Comparison of ENCODE assay signal across 8 mouse cellular contexts in genomic region chr5:125221868-125222267, GRCm38 (mm10). TPM values are rescaled to one million over a fixed set of nuclear protein-coding genes. Genes with fewer than 3 reads are reported as not detected.
DNase-seq lines count a peak whose midpoint lies in the region; ATAC-seq lines count a peak whose summit lies in the region.

No protein-coding gene starts in this region.

- 58% methylated on average over 3 of the region's 3 CpGs for WGBS in hindbrain, embryonic 15.5 days
- WGBS in kidney, embryonic 15.5 days = 86% methylated on average over 3 of the region's 3 CpGs

- H3K4me1 ChIP-seq in hindbrain, embryonic 15.5 days (replicated peaks) = peaks cover 71% of the 10 kb centered on the region
- H3K4me1 ChIP-seq in kidney, embryonic 15.5 days = peaks cover 27% of the 10 kb centered on the region

- no peaks in the 10 kb centered on the region for H3K9me3 ChIP-seq in hindbrain, embryonic 15.5 days
- H3K9me3 ChIP-seq in kidney, embryonic 15.5 days (replicated peaks) = no peaks in the 10 kb centered on the region

- peak; percentile 40 for DNase-seq in 3T3-L1 (ENCODE audit: low read depth, low spot score)
- peak; percentile 89 for DNase-seq in adrenal gland, postnatal 25 days
- peak; percentile 66 to 79 for DNase-seq in frontal cortex, adult 2 months (ENCODE audit: extremely low spot score in 1 of 2, low spot score in 1 of 2)
- peak; percentile 20 for DNase-seq in lung, postnatal 36 days
- no peak for DNase-seq in kidney, postnatal 4 days

- H3K4me2 ChIP-seq in hindbrain, embryonic 15.5 days = no peak overlapping the region
- H3K4me2 ChIP-seq in kidney, embryonic 15.5 days = no peak overlapping the region

- H3K27me3 ChIP-seq in hindbrain, embryonic 15.5 days = no peaks in the 10 kb centered on the region
- H3K27me3 ChIP-seq in kidney, embryonic 15.5 days = no peaks in the 10 kb centered on the region

- H3K9ac ChIP-seq in hindbrain, embryonic 15.5 days = no peak overlapping the region
- no peak overlapping the region for H3K9ac ChIP-seq in kidney, embryonic 15.5 days

- no peaks in the 10 kb centered on the region for H3K36me3 ChIP-seq in hindbrain, embryonic 15.5 days
- no peaks in the 10 kb centered on the region for H3K36me3 ChIP-seq in kidney, embryonic 15.5 days

- H3K27ac ChIP-seq in hindbrain, embryonic 15.5 days (replicated peaks) = peak overlapping the region; percentile 69
- no peak overlapping the region for H3K27ac ChIP-seq in kidney, embryonic 15.5 days

- ATAC-seq in hindbrain, embryonic 15.5 days (ENCODE audit: low FRiP score, low read depth) = peak; percentile 84
- no peak for ATAC-seq in kidney, embryonic 15.5 days (replicated peaks; ENCODE audit: low FRiP score)
- no peak for ATAC-seq in erythroid progenitor cell, adult 5-6 weeks (replicated peaks; ENCODE audit: low FRiP score, poor library complexity, severe bottlenecking)

- H3K4me3 ChIP-seq in hindbrain, embryonic 15.5 days = no peak overlapping the region
- no peak overlapping the region for H3K4me3 ChIP-seq in kidney, embryonic 15.5 days (replicated peaks)

RNA-seq across cellular contexts. Expression of gene Ncor2, which starts 42.8 kb away (rescaled TPM):
- 316 and 358 TPM in 2 replicates for total RNA-seq in adrenal gland, postnatal 25 days (2021)
- polyA plus RNA-seq in frontal cortex, adult 2 months (2012; rRNA removed) = 115 and 145 TPM in 2 replicates
- polyA plus RNA-seq in hindbrain, embryonic 15.5 days (2015; fragmentation: Nextera tagmentation; extraction: Ambion mirVana) = 26.3 and 28.7 TPM in 2 replicates
- 27.5 and 28.8 TPM in 2 replicates for polyA plus RNA-seq in kidney, embryonic 15.5 days (2015; fragmentation: Nextera tagmentation; extraction: Ambion mirVana)
- 10.5 and 37.3 TPM in 2 replicates for total RNA-seq in erythroid progenitor cell, adult 5-6 weeks (2015; ENCODE audit: low replicate concordance)
- total RNA-seq in erythroid progenitor cell, adult 5-6 weeks (2017; ENCODE audit: low replicate concordance) = 0.91 and 2.6 TPM in 2 replicates

Comparison
In these comparisons a context has a peak if more than half of its experiments do, and no peak if none do; other contexts are left out.
1. DNase-seq: peak in 3T3-L1 (single experiment), adrenal gland, postnatal 25 days (single experiment), frontal cortex, adult 2 months (2 of 2) and lung, postnatal 36 days (single experiment); none in kidney, postnatal 4 days (0 of 2).